Mouse (Mus musculus) kidney, postnatal 0 days (tissue): ENCODE data around the gene Bicral. TPM values are rescaled to one million over a fixed set of nuclear protein-coding genes. Genes with fewer than 3 reads are reported as not detected.
A peak's percentile ranks its signal among the peaks of the same experiment; 100 is the strongest.

Experiments
- ATAC-seq: fragments of 200-750 bp; cut with Nextera tagmentation; replicated peaks from 2 replicates; pipeline ENCODE4 v1.8.0; 2017; ENCODE audit warnings: low read depth, moderate number of reproducible peaks, moderate TSS enrichment, moderate library complexity; ENCODE audit not compliant: low FRiP score
- DNase-seq: peaks from one replicate; pipeline ENCODE4 v3.0.0-alpha.2; 2016; ENCODE audit warnings: low spot score
- H3K27ac ChIP-seq: fragments of 300-500 bp; sonication (generic); 2 replicates; pipeline ENCODE4 v1.5.1; 2014; ENCODE audit warnings: mild to moderate bottlenecking
- H3K27me3 ChIP-seq: fragments of 300-500 bp; sonication (generic); 2 replicates; pipeline ENCODE4 v1.6.1; 2014; ENCODE audit warnings: low read length, mixed read lengths; ENCODE audit not compliant: insufficient read depth
- H3K36me3 ChIP-seq: fragments of 300-500 bp; sonication (generic); 2 replicates; pipeline ENCODE4 v1.6.1; 2014; ENCODE audit warnings: low read length, mixed read lengths; ENCODE audit not compliant: insufficient read depth
- H3K4me1 ChIP-seq: fragments of 300-500 bp; sonication (generic); replicated peaks from 2 replicates; pipeline ENCODE4 v1.6.1; 2014; ENCODE audit warnings: antibody characterized with exemption, low read length, mixed read lengths; ENCODE audit not compliant: insufficient read depth
- H3K4me2 ChIP-seq: fragments of 300-500 bp; sonication (generic); 2 replicates; pipeline ENCODE4 v1.6.1; 2014; ENCODE audit warnings: mild to moderate bottlenecking, low read length, moderate library complexity, mixed read lengths
- H3K4me3 ChIP-seq: fragments of 300-500 bp; sonication (generic); replicated peaks from 2 replicates; pipeline ENCODE4 v1.5.1; 2014; ENCODE audit warnings: low read depth, low read length
- H3K9ac ChIP-seq: fragments of 300-500 bp; sonication (generic); 2 replicates; pipeline ENCODE4 v1.6.1; 2014; ENCODE audit warnings: low read depth, low read length
- H3K9me3 ChIP-seq: fragments of 300-500 bp; sonication (generic); replicated peaks from 2 replicates; pipeline ENCODE4 v1.6.1; 2016; ENCODE audit warnings: low read length, inconsistent platforms, mixed read lengths
- CTCF ChIP-seq: IDR thresholded peaks from 2 replicates; pipeline ENCODE4 v1.5.1; 2016; ENCODE audit warnings: antibody characterized with exemption, low read depth, mild to moderate bottlenecking, moderate library complexity
- WGBS: fragments of 180-500 bp; shearing (Covaris S2); extraction: QIAGEN DNeasy Blood & Tissue Kit; methylation state at CpG from one replicate; pipeline ENCODE4 v1.1.7; 2014; 5-methylcytosine and 5-hydroxymethylcytosine counted together
- polyA plus RNA-seq: library from polyadenylated mRNA; unstranded; fragments of >200 nt; fragmentation: Nextera tagmentation; extraction: Ambion mirVana; gene quantifications from 2 replicates; pipeline ENCODE4 v1.2.1, GENCODE M21; 2015

The Bicral gene
- polyA plus RNA-seq, 1 experiment from 2014 or later: 4.1 TPM

- H3K27ac ChIP-seq: no peak overlapping the region
- H3K4me2 ChIP-seq: no peak overlapping the region
- H3K4me3 ChIP-seq: no peak overlapping the region
- no peaks in the 10 kb centered on the region for H3K36me3 ChIP-seq
- ATAC-seq: no peak
- WGBS: 82% methylated on average over 11 of the region's 11 CpGs
- H3K27me3 ChIP-seq: no peaks in the 10 kb centered on the region
- H3K9me3 ChIP-seq: no peaks in the 10 kb centered on the region
- no peak for TF ChIP-seq CTCF
- no peak overlapping the region for H3K9ac ChIP-seq
- no peak for DNase-seq
- 0 out of 2 replicates have a peak, but pooled peaks cover 14% of the 10 kb centered on the region for H3K4me1 ChIP-seq
Measured at GRCm38 (mm10) chr17:46885218-46885909, 27.1 kb upstream of the Bicral start.

GRCm38 (mm10) chr17:46884766-46885165 is 26.5 kb upstream of the Bicral start:
- ATAC-seq: no peak
- Histone ChIP-seq H3K9ac (no peak overlapping the region), H3K9me3 (no peaks in the 10 kb centered on the region), H3K36me3 (no peaks in the 10 kb centered on the region), H3K27me3 (no peaks in the 10 kb centered on the region), H3K4me2 (no peak overlapping the region), H3K4me1 (0 out of 2 replicates have a peak, but pooled peaks cover 14% of the 10 kb centered on the region), H3K27ac (no peak overlapping the region), H3K4me3 (no peak overlapping the region)
- no peak for DNase-seq
- 95% methylated on average over 6 of the region's 6 CpGs for WGBS
- no peak for TF ChIP-seq CTCF

DNA sequence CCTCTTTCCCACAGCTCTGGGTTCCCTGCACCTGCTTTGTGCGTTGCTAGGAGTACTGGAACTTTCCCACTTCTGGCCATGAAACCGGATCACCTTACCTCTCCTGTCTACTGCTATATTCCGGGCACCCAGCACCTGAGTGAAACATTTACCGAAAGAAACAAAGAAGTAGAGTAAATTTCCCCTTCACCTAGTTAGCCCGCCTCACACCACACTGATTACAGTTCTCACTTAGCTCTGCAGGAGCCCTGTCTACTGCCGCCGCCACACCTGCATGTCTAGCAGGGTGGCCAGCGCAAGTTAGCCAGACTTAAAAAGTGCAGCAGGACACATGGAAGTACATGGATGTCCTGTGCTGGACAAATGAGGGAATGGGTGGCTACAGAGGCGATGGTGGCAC is 24.8 kb upstream of the Bicral start:
- 69% methylated on average over 9 of the region's 9 CpGs for WGBS
- no peak for ATAC-seq
- no peak for DNase-seq
- Histone ChIP-seq H3K4me2 (no peak overlapping the region), H3K4me1 (0 out of 2 replicates have a peak, but pooled peaks cover 14% of the 10 kb centered on the region), H3K36me3 (no peaks in the 10 kb centered on the region), H3K9me3 (no peaks in the 10 kb centered on the region), H3K27ac (peak overlapping the region; percentile 20; the same call in 1 of the 2 replicates), H3K9ac (no peak overlapping the region), H3K4me3 (no peak overlapping the region), H3K27me3 (no peaks in the 10 kb centered on the region)
- no peak for TF ChIP-seq CTCF

DNA sequence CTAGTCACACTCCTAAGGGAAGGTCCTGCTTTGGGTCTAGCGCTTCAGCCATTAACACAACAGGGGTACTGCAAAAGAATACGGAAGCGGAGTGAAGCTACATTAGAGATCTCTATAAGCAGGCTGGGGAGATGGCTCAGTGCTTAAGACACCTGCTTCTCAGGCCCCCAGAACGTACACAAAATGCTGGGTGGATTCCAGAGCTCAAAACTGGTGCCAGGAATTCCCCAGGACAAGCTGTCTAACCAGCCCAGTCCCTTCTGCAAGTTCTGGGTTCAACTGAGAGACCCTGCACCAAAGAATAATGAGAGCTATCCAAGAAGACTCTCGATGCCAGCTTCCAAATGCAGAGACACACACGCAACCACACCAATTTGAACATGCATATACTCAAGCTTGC is 23.4 kb upstream of the Bicral start:
- Histone ChIP-seq H3K4me1 (0 out of 2 replicates have a peak, but pooled peaks cover 14% of the 10 kb centered on the region), H3K9ac (no peak overlapping the region), H3K27ac (no peak overlapping the region), H3K27me3 (no peaks in the 10 kb centered on the region), H3K4me3 (no peak overlapping the region), H3K4me2 (no peak overlapping the region), H3K36me3 (no peaks in the 10 kb centered on the region), H3K9me3 (no peaks in the 10 kb centered on the region)
- no peak for TF ChIP-seq CTCF
- 90% methylated on average over 6 of the region's 6 CpGs for WGBS
- ATAC-seq (no peak), DNase-seq (no peak)

DNA sequence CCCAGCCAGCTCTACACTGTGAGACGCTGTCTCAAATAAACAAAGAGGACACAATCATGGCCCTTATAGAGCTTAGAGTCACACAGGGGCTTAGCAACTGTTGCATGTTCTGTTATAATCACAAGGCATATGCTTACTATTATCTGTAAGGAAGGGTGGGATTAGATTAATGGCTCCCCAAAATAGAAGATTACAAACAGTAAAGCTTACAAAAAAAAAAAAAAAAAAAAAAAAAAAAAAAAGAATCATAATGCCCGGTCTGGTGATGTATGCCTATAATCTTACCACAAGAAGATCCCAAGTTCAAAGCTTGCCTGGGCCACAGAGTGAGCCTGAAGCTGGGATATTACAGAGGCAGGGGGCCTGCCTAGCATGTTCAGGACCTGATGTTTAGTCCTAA is 22.0 kb upstream of the Bicral start:
- ATAC-seq: no peak

GRCm38 (mm10) chr17:46879841-46880311 is 21.6 kb upstream of the Bicral start:
- 17% methylated on average over 14 of the region's 14 CpGs for WGBS
- DNase-seq: peak; percentile 72
- Histone ChIP-seq H3K27me3 (no peaks in the 10 kb centered on the region), H3K27ac (no peak overlapping the region), H3K36me3 (no peaks in the 10 kb centered on the region), H3K9me3 (no peaks in the 10 kb centered on the region), H3K4me1 (0 out of 2 replicates have a peak, but pooled peaks cover 8% of the 10 kb centered on the region), H3K4me3 (no peak overlapping the region), H3K4me2 (no peak overlapping the region), H3K9ac (no peak overlapping the region)
- TF ChIP-seq CTCF: no peak
- ATAC-seq: peak; percentile 41; the same call in 1 of the 2 replicates

More for the DNA sequence above, 22.0 kb upstream of the Bicral start:
- no peaks in the 10 kb centered on the region for H3K27me3 ChIP-seq
- H3K9me3 ChIP-seq: no peaks in the 10 kb centered on the region
- H3K4me1 ChIP-seq: 0 out of 2 replicates have a peak, but pooled peaks cover 8% of the 10 kb centered on the region
- DNase-seq: no peak
- no peak overlapping the region for H3K9ac ChIP-seq
- WGBS: 54% methylated on average over 2 of the region's 2 CpGs
- TF ChIP-seq CTCF: no peak
- no peak overlapping the region for H3K4me3 ChIP-seq
- no peaks in the 10 kb centered on the region for H3K36me3 ChIP-seq
- no peak overlapping the region for H3K27ac ChIP-seq
- no peak overlapping the region for H3K4me2 ChIP-seq
